Mouse (Mus musculus): Measurements from ENCODE around the gene Agl. TPM values are rescaled to one million over a fixed set of nuclear protein-coding genes. Genes with fewer than 3 reads are reported as not detected.
A peak's percentile ranks its signal among the peaks of the same experiment; 100 is the strongest.

Agl gene
- polyA plus RNA-seq (2016; fragmentation: Nextera tagmentation; extraction: Ambion mirVana): 6.4 and 7.3 TPM in 2 replicates

- under 1% methylated on average over 48 of the region's 57 CpGs for WGBS
- peak; percentile 97 for DNase-seq (ENCODE audit: low spot score)
- Histone ChIP-seq H3K9me3 (replicated peaks) (no peaks in the 10 kb centered on the region), H3K4me1 (peaks cover 14% of the 10 kb centered on the region), H3K27me3 (ENCODE audit: low read depth, poor library complexity, severe bottlenecking) (no peaks in the 10 kb centered on the region), H3K27ac (peak within 1 kb of the TSS; percentile 89), H3K4me3 (peak within 1 kb of the TSS; percentile 87), H3K36me3 (no peaks in the 10 kb centered on the region)
These were observed at the start of gene Agl for GRCm38 (mm10) chr3:116807811-116808506. Agl (minus strand) TSS chr3:116808166.

DNA sequence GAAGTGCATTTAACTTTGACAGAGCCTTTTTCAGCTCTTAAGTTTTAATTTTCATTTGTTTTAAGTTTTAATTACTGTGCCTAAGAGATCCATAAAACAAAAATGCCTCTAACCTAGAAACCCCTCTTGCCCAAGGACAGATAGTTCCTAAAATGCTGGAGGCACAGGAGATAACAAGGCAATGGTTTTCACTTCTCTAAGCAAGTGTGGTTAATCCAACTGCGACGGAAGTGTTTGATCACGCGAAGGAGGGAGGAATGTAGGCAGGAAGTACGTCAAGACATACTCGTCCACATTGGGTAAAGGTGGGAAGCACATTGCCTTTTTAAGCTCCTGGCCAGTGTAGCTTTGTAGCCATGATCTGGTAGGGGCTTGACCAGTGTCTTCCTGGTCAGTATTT lies 49.6 kb upstream of the Agl start:
- H3K27ac ChIP-seq: no peak overlapping the region
- H3K9me3 ChIP-seq (replicated peaks): no peaks in the 10 kb centered on the region
- H3K4me1 ChIP-seq: peaks cover 5% of the 10 kb centered on the region
- no peaks in the 10 kb centered on the region for H3K36me3 ChIP-seq
- H3K4me3 ChIP-seq: no peak overlapping the region
- no peak for DNase-seq (ENCODE audit: low spot score)
- H3K27me3 ChIP-seq (ENCODE audit: low read depth, poor library complexity, severe bottlenecking): no peaks in the 10 kb centered on the region
- WGBS: 81% methylated on average over 6 of the region's 6 CpGs

DNA sequence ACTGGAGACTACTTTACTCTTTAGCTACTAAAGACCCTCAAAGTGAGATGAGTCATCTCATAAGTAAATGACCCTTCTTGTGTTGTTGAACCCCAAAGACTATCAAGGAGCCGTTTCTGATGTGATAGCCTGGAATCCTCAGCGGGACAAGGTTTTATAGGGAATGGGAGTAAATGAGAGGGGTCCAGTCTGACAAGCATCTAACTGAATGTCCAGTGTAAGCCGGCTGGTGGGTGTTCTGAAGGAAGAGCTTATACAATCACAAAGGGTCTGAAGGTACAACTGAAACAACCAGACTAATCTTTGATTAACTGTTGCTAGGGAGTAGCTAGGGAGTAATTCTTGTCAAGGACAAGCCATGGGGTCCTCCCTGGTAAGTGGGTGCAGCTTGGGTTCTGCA lies 44.5 kb upstream of the Agl start:
- Histone ChIP-seq H3K36me3 (no peaks in the 10 kb centered on the region), H3K27me3 (ENCODE audit: low read depth, poor library complexity, severe bottlenecking) (no peaks in the 10 kb centered on the region), H3K9me3 (replicated peaks) (no peaks in the 10 kb centered on the region), H3K4me3 (no peak overlapping the region), H3K27ac (no peak overlapping the region), H3K4me1 (no peaks in the 10 kb centered on the region)
- no peak for DNase-seq (ENCODE audit: low spot score)
- WGBS: 90% methylated on average over 3 of the region's 3 CpGs

GRCm38 (mm10) chr3:116850376-116850775 lies 42.4 kb upstream of the Agl start:
- H3K27me3 ChIP-seq (ENCODE audit: low read depth, poor library complexity, severe bottlenecking): no peaks in the 10 kb centered on the region
- 95% methylated on average over 1 of the region's 1 CpGs for WGBS
- no peak overlapping the region for H3K27ac ChIP-seq
- no peaks in the 10 kb centered on the region for H3K9me3 ChIP-seq (replicated peaks)
- no peaks in the 10 kb centered on the region for H3K4me1 ChIP-seq
- H3K4me3 ChIP-seq: no peak overlapping the region
- H3K36me3 ChIP-seq: no peaks in the 10 kb centered on the region
- no peak for DNase-seq (ENCODE audit: low spot score)

DNA sequence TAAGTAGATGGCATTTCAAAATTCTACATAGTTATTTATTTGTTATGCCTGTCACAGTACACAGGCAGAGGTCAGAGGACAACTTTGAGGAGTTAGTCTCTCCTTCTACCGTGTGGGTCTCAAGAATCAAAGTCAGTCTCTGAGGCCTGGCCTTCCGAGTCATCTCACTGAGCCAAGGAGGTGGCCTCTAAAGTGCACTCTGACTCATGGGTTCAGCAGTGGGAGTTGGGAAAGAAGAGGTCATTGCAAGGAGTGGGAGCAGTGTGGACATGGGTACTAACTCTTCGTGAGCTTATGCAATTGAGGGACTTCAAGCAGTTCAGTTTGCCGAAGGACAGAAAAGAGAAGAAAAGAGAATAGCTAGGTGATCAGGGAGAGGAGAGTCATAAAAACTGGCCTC lies 41.0 kb upstream of the Agl start:
- H3K9me3 ChIP-seq (replicated peaks): no peaks in the 10 kb centered on the region
- no peak for DNase-seq (ENCODE audit: low spot score)
- H3K27ac ChIP-seq: no peak overlapping the region
- H3K4me1 ChIP-seq: no peaks in the 10 kb centered on the region
- no peaks in the 10 kb centered on the region for H3K36me3 ChIP-seq
- H3K4me3 ChIP-seq: no peak overlapping the region
- WGBS: 89% methylated on average over 4 of the region's 4 CpGs
- H3K27me3 ChIP-seq (ENCODE audit: low read depth, poor library complexity, severe bottlenecking): no peaks in the 10 kb centered on the region

DNA sequence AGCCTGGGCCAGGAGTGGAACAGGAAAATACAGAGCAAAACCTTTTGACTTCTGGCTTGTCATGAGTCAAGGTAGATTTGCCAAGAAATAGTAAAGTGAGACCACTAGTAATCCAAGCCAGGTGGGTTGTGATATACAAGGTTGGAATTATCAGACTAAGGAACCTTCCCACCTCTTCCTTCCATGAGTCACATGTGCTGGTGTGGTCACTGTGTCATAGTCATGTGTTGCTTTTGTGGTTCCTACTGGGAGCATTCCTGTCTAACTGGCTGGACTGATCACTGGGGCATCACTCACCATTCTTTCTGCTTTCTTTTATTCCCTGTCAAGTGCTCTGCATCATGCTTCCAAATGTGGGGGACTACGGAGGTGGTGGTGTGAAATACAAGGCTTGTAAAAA lies 40.1 kb upstream of the Agl start:
- Histone ChIP-seq H3K27me3 (ENCODE audit: low read depth, poor library complexity, severe bottlenecking) (no peaks in the 10 kb centered on the region), H3K9me3 (replicated peaks) (no peaks in the 10 kb centered on the region), H3K27ac (no peak overlapping the region), H3K4me1 (no peaks in the 10 kb centered on the region), H3K4me3 (no peak overlapping the region), H3K36me3 (no peaks in the 10 kb centered on the region)
- WGBS: 91% methylated on average over 1 of the region's 1 CpGs
- no peak for DNase-seq (ENCODE audit: low spot score)

DNA sequence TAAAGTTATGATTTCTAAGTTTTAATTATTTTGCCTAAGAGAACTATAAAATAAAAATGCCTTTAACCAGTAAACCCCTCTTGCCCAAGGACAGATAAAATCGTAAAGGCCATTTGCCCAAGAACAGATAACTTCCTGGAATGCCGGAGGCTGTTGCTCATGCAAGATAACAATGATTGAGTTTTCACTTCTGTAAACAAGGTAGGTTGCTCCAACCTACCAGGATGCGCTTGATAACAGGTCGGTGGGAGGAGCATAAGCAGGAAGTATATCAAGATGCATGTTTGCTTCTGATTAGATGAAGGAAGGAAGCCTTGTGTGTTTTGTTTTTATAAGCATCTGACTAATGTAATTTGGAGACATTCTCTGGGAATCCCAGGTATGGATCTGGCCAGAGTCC lies 38.1 kb upstream of the Agl start:
- Histone ChIP-seq H3K27me3 (ENCODE audit: low read depth, poor library complexity, severe bottlenecking) (no peaks in the 10 kb centered on the region), H3K27ac (no peak overlapping the region), H3K4me3 (no peak overlapping the region), H3K9me3 (replicated peaks) (no peaks in the 10 kb centered on the region), H3K4me1 (no peaks in the 10 kb centered on the region), H3K36me3 (no peaks in the 10 kb centered on the region)
- WGBS: 76% methylated on average over 4 of the region's 4 CpGs
- no peak for DNase-seq (ENCODE audit: low spot score)

DNA sequence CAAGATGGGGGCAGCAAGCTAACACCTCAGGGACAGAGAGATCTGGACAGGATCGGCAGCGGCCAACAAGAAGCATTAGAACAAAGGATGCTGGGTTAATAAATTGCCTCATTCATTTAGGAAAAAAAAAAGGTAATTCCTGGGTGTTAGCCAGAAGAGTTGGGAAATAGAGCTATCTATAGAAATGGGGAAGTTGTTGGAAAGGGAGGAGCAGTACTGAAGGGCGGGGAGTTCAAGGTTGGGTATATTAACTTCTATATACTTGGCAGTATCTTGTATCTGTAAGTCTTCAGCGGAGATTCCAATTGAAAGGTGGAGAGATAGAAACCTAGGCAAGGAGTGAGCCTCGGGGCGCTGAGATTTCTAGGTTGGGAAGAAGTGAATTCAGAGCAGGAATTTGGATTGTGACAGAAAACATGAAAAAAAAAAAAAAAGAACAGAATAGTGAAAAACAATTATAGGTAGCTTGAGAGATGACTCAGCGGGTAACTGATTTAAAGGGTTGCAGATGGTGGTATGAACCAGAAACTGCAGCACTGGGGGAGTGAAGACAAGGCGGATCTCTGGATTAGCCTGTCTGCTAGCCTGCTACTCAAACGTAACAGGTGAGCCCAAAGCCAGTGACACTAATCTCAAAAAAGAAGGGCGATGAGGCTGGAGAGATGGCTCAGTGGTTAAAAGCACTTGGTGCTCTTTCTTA lies 37.1 kb upstream of the Agl start:
- no peak overlapping the region for H3K27ac ChIP-seq
- H3K9me3 ChIP-seq (replicated peaks): no peaks in the 10 kb centered on the region
- WGBS: 91% methylated on average over 10 of the region's 10 CpGs
- no peaks in the 10 kb centered on the region for H3K27me3 ChIP-seq (ENCODE audit: low read depth, poor library complexity, severe bottlenecking)
- DNase-seq (ENCODE audit: low spot score): no peak
- no peak overlapping the region for H3K4me3 ChIP-seq
- H3K36me3 ChIP-seq: no peaks in the 10 kb centered on the region
- no peaks in the 10 kb centered on the region for H3K4me1 ChIP-seq

DNA sequence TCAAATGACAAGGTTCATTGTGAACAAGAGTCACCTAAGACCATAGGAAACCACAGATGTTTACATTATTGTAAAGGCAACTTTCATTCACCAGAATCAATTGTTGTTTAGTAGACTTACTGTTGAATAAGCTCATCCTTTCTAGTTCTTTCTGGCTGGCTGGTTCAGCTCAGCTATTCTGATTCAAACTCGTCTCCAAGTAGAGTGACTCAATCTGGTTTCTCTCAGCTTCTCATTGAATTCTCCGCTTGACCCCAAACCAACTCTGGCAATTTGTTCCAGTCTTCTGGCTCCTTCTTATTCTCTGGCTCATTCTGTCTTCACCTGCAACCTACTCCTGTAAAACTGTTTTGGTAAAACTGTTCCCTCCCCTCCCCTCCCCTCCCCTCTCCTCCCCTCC lies 33.3 kb upstream of the Agl start:
- H3K36me3 ChIP-seq: no peaks in the 10 kb centered on the region
- WGBS: 88% methylated on average over 2 of the region's 2 CpGs
- no peaks in the 10 kb centered on the region for H3K27me3 ChIP-seq (ENCODE audit: low read depth, poor library complexity, severe bottlenecking)
- no peak overlapping the region for H3K4me3 ChIP-seq
- no peak overlapping the region for H3K27ac ChIP-seq
- H3K4me1 ChIP-seq: no peaks in the 10 kb centered on the region
- no peaks in the 10 kb centered on the region for H3K9me3 ChIP-seq (replicated peaks)
- no peak for DNase-seq (ENCODE audit: low spot score)

- no peaks in the 10 kb centered on the region for H3K9me3 ChIP-seq (replicated peaks)
- peaks cover 3% of the 10 kb centered on the region; the same call in 1 of the 2 replicates for H3K4me1 ChIP-seq
- 85% methylated on average over 23 of the region's 23 CpGs for WGBS
- no peaks in the 10 kb centered on the region for H3K27me3 ChIP-seq (ENCODE audit: low read depth, poor library complexity, severe bottlenecking)
- H3K4me3 ChIP-seq: no peak overlapping the region
- DNase-seq (ENCODE audit: low spot score): no peak
- H3K36me3 ChIP-seq: no peaks in the 10 kb centered on the region
- no peak overlapping the region for H3K27ac ChIP-seq
These were observed 28.9 kb upstream of the Agl start for GRCm38 (mm10) chr3:116836681-116837475.

DNA sequence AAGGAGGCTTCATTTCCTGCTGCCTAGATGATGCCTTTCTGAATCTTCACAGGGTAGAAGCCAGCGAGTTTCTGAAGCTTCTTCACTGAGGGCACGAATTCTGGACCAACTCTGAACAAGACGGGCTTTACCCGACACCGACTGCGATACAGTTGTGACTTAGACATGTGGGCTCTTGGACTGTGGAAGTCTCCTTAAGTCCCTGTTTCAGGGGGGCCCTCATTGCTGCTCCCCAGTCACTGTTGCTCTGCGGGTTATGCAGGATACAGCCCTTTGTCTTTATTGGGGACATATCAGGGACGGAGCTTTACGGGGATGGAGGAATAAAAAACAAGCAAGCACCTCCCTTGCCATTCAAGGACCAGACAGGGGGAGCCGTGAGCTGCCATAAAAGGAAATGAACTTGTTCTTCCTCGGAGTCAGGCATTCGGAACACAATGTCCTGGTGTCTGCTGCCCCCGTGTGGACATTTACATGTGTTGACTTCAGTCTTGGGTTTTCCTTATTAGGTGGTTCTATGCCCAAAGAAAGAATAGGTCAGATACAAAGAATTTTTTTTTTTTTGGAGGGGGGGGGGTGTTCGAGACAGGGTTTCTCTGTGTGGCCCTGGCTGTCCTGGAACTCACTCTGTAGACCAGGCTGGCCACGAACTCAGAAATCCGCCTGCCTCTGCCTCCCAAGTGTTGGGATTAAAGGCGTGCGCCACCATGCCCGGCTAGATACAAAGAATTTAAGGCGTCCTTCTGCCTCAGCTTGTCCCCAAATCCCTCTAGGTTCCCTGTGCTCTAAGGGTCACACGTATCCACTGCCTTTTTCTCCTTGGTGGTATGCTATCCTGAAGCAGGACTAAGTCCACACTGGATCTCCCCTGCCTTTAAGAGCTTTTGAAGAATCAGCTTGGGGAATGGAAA lies 28.1 kb upstream of the Agl start:
- WGBS: 28% methylated on average over 21 of the region's 21 CpGs

GRCm38 (mm10) chr3:116835350-116835749 lies 27.4 kb upstream of the Agl start:
- no peak for DNase-seq (ENCODE audit: low spot score)
- WGBS: 83% methylated on average over 4 of the region's 4 CpGs
- H3K36me3 ChIP-seq: no peaks in the 10 kb centered on the region
- no peaks in the 10 kb centered on the region for H3K27me3 ChIP-seq (ENCODE audit: low read depth, poor library complexity, severe bottlenecking)
- H3K4me3 ChIP-seq: no peak overlapping the region
- H3K4me1 ChIP-seq: peaks cover 3% of the 10 kb centered on the region; the same call in 1 of the 2 replicates
- H3K9me3 ChIP-seq (replicated peaks): no peaks in the 10 kb centered on the region
- no peak overlapping the region for H3K27ac ChIP-seq

More for the DNA sequence above, 28.1 kb upstream of the Agl start:
- no peaks in the 10 kb centered on the region for H3K9me3 ChIP-seq (replicated peaks)
- H3K4me1 ChIP-seq: peaks cover 3% of the 10 kb centered on the region; the same call in 1 of the 2 replicates
- H3K27ac ChIP-seq: peak overlapping the region; percentile 81
- peak; percentile 91 for DNase-seq (ENCODE audit: low spot score)
- no peaks in the 10 kb centered on the region for H3K36me3 ChIP-seq
- peak overlapping the region; percentile 47 for H3K4me3 ChIP-seq
- H3K27me3 ChIP-seq (ENCODE audit: low read depth, poor library complexity, severe bottlenecking): no peaks in the 10 kb centered on the region

All from limb, embryonic 10.5 days (tissue).